Mouse (Mus musculus): ENCODE measurements at regions not wholly inside any gene's neighbourhood (a gene's known extent, or its start where the extent isn't known, plus 50 kb on each side); places are given as distances from the start of the nearest gene placed in this dataset.

DNA sequence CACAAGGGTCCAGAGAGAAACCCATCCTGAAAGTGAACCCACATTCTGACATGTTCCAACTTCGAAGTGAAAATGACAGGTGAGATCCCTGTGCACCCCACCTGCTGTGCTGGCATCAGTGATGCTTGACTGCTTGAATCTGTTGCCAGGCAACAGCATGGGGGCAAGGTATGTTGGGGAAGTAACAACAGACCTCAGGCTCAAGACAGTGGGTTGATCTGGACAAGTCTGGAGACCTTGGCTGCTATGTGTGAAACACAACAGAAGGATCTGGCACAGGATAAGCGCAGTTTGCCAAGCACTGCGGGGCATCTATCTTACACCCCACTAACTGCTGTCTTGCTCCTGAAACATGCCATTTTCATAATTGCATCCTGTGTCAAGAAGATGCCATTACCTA lies 54.3 kb upstream of the Kcnj15 start:
- no peak overlapping the region for H3K4me2 ChIP-seq (ENCODE audit: low read length)
- ATAC-seq (no peak), DNase-seq (ENCODE audit: low spot score) (no peak)
- H3K4me1 ChIP-seq (ENCODE audit: control insufficient read depth, insufficient read depth, low read length): no peaks in the 10 kb centered on the region
- H3K27me3 ChIP-seq (replicated peaks; ENCODE audit: control insufficient read depth, insufficient read depth, low read length): no peaks in the 10 kb centered on the region
- H3K36me3 ChIP-seq (ENCODE audit: control insufficient read depth, insufficient read depth, low read length): no peaks in the 10 kb centered on the region
- WGBS: 83% methylated on average over 3 of the region's 3 CpGs
- H3K27ac ChIP-seq (ENCODE audit: low read depth, low read length): no peak overlapping the region
- no peak overlapping the region for H3K4me3 ChIP-seq (ENCODE audit: low read depth, low read length)
- H3K9me3 ChIP-seq (replicated peaks; ENCODE audit: control insufficient read depth, low read length): no peaks in the 10 kb centered on the region
- H3K9ac ChIP-seq (ENCODE audit: low read length): no peak overlapping the region

DNA sequence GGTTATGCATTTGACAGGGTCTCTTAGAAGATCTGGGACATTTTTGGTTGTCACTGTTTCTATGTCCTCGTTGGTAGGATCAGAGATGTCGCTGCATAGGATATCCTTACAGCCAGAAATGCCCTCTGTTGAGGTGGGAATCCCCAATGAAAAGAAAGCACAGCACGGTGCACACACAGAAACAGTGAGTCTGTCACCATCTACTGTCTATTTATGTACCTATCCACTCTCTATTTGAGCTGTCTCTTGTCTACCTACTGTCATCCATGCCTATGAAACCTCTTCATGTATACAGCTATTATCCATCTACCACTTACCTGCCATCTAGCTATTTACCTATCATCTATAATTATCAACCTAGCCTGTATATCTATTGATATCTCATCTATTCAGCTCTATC lies 53.6 kb upstream of the Kcnj15 start:
- Histone ChIP-seq H3K27ac (ENCODE audit: low read depth, low read length) (no peak overlapping the region), H3K4me2 (ENCODE audit: low read length) (no peak overlapping the region), H3K27me3 (replicated peaks; ENCODE audit: control insufficient read depth, insufficient read depth, low read length) (no peaks in the 10 kb centered on the region), H3K36me3 (ENCODE audit: control insufficient read depth, insufficient read depth, low read length) (no peaks in the 10 kb centered on the region), H3K9me3 (replicated peaks; ENCODE audit: control insufficient read depth, low read length) (no peaks in the 10 kb centered on the region), H3K4me1 (ENCODE audit: control insufficient read depth, insufficient read depth, low read length) (no peaks in the 10 kb centered on the region), H3K4me3 (ENCODE audit: low read depth, low read length) (no peak overlapping the region), H3K9ac (ENCODE audit: low read length) (no peak overlapping the region)
- ATAC-seq (no peak), DNase-seq (ENCODE audit: low spot score) (no peak)
- 89% methylated on average over 3 of the region's 3 CpGs for WGBS

GRCm38 (mm10) chr16:95204507-95204906 lies 52.9 kb upstream of the Kcnj15 start:
- Histone ChIP-seq H3K4me2 (ENCODE audit: low read length) (no peak overlapping the region), H3K9ac (ENCODE audit: low read length) (no peak overlapping the region), H3K4me3 (ENCODE audit: low read depth, low read length) (no peak overlapping the region), H3K36me3 (ENCODE audit: control insufficient read depth, insufficient read depth, low read length) (no peaks in the 10 kb centered on the region), H3K27me3 (replicated peaks; ENCODE audit: control insufficient read depth, insufficient read depth, low read length) (no peaks in the 10 kb centered on the region), H3K4me1 (ENCODE audit: control insufficient read depth, insufficient read depth, low read length) (no peaks in the 10 kb centered on the region), H3K27ac (ENCODE audit: low read depth, low read length) (no peak overlapping the region), H3K9me3 (replicated peaks; ENCODE audit: control insufficient read depth, low read length) (no peaks in the 10 kb centered on the region)
- DNase-seq (ENCODE audit: low spot score) (no peak), ATAC-seq (no peak)
- 94% methylated on average over 6 of the region's 6 CpGs for WGBS

GRCm38 (mm10) chr16:95206445-95206844 lies 50.9 kb upstream of the Kcnj15 start:
- DNase-seq (ENCODE audit: low spot score): no peak
- H3K9ac ChIP-seq (ENCODE audit: low read length): no peak overlapping the region
- no peak overlapping the region for H3K4me2 ChIP-seq (ENCODE audit: low read length)
- no peak overlapping the region for H3K4me3 ChIP-seq (ENCODE audit: low read depth, low read length)
- no peaks in the 10 kb centered on the region for H3K36me3 ChIP-seq (ENCODE audit: control insufficient read depth, insufficient read depth, low read length)
- ATAC-seq: no peak
- H3K27ac ChIP-seq (ENCODE audit: low read depth, low read length): no peak overlapping the region
- 93% methylated on average over 5 of the region's 5 CpGs for WGBS
- no peaks in the 10 kb centered on the region for H3K4me1 ChIP-seq (ENCODE audit: control insufficient read depth, insufficient read depth, low read length)
- no peaks in the 10 kb centered on the region for H3K9me3 ChIP-seq (replicated peaks; ENCODE audit: control insufficient read depth, low read length)
- no peaks in the 10 kb centered on the region for H3K27me3 ChIP-seq (replicated peaks; ENCODE audit: control insufficient read depth, insufficient read depth, low read length)

DNA sequence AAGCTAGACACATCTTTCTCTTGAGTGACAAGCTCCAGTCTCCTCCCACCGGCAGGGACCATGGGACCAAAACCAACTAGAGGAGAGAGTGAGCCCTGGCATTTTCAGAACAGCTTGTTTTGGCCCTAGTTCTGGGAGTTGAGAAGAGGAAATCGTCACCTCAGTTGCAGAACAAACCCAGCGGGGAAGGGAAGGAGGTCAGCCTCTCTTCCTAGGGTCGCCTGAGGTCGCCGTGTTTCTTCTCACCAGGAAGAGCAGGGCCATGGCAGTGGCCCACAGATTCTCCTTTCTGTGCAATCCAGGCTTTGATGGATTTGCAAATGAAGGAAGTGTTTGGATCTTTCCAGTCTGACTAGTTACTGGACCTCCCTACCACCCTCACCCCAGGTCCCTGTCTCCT lies 49.8 kb upstream of the Kcnj15 start:
- WGBS: 91% methylated on average over 6 of the region's 6 CpGs
- Histone ChIP-seq H3K4me2 (ENCODE audit: low read length) (no peak overlapping the region), H3K4me3 (ENCODE audit: low read depth, low read length) (no peak overlapping the region), H3K4me1 (ENCODE audit: control insufficient read depth, insufficient read depth, low read length) (no peaks in the 10 kb centered on the region), H3K27me3 (replicated peaks; ENCODE audit: control insufficient read depth, insufficient read depth, low read length) (no peaks in the 10 kb centered on the region), H3K9me3 (replicated peaks; ENCODE audit: control insufficient read depth, low read length) (no peaks in the 10 kb centered on the region), H3K9ac (ENCODE audit: low read length) (no peak overlapping the region), H3K27ac (ENCODE audit: low read depth, low read length) (no peak overlapping the region), H3K36me3 (ENCODE audit: control insufficient read depth, insufficient read depth, low read length) (no peaks in the 10 kb centered on the region)
- ATAC-seq (no peak), DNase-seq (ENCODE audit: low spot score) (no peak)
